Mouse (Mus musculus): ENCODE results near the gene Pde3a. TPM values are rescaled to one million over a fixed set of nuclear protein-coding genes. Genes with fewer than 3 reads are reported as not detected.
A peak's percentile ranks its signal among the peaks of the same experiment; 100 is the strongest.

Pde3a gene
- polyA plus RNA-seq, 1 experiment from 2014 or later = 12.0 TPM

- Histone ChIP-seq H3K9ac (no peak overlapping the region), H3K4me2 (no peak overlapping the region), H3K36me3 (no peaks in the 10 kb centered on the region), H3K4me1 (peaks cover 13% of the 10 kb centered on the region), H3K4me3 (replicated peaks) (no peak overlapping the region), H3K9me3 (replicated peaks) (no peaks in the 10 kb centered on the region), H3K27ac (no peak overlapping the region), H3K27me3 (peaks cover 20% of the 10 kb centered on the region)
- WGBS = 62% methylated on average over 6 of the region's 6 CpGs
- no peak for ATAC-seq (replicated peaks; ENCODE audit: low FRiP score)
These were observed 2.7 kb upstream of the Pde3a start for GRCm38 (mm10) chr6:141246391-141246790.

- Histone ChIP-seq H3K9me3 (replicated peaks) (no peaks in the 10 kb centered on the region), H3K36me3 (no peaks in the 10 kb centered on the region), H3K4me1 (peaks cover 19% of the 10 kb centered on the region), H3K27me3 (peaks cover 20% of the 10 kb centered on the region), H3K4me3 (replicated peaks) (peak overlapping the region; percentile 75), H3K27ac (0 out of 2 replicates have a peak overlapping the region, but pooled peaks have one; percentile 58), H3K4me2 (peak overlapping the region; percentile 92), H3K9ac (peak overlapping the region; percentile 43; the same call in 1 of the 2 replicates)
- no peak for ATAC-seq (replicated peaks; ENCODE audit: low FRiP score)
These were observed 988 bp upstream of the Pde3a start for GRCm38 (mm10) chr6:141248081-141248480.

GRCm38 (mm10) chr6:141249585-141250295 lies 671 bp downstream of the Pde3a start:
- Histone ChIP-seq H3K36me3 (no peaks in the 10 kb centered on the region), H3K27ac (peak overlapping the region; percentile 93), H3K4me2 (peak overlapping the region; percentile 92), H3K4me1 (peaks cover 19% of the 10 kb centered on the region), H3K9ac (peak overlapping the region; percentile 78), H3K9me3 (replicated peaks) (no peaks in the 10 kb centered on the region), H3K27me3 (peaks cover 20% of the 10 kb centered on the region), H3K4me3 (replicated peaks) (peak overlapping the region; percentile 75)
- under 1% methylated on average over 60 of the region's 68 CpGs for WGBS
- ATAC-seq (replicated peaks; ENCODE audit: low FRiP score) = peak; percentile 94

GRCm38 (mm10) chr6:141250296-141250629 lies 1.2 kb downstream of the Pde3a start:
- ATAC-seq (replicated peaks; ENCODE audit: low FRiP score) = peak; percentile 54; the same call in 1 of the 2 replicates
- Histone ChIP-seq H3K4me2 (peak overlapping the region; percentile 92), H3K27me3 (peaks cover 20% of the 10 kb centered on the region), H3K36me3 (no peaks in the 10 kb centered on the region), H3K9ac (peak overlapping the region; percentile 78), H3K4me3 (replicated peaks) (peak overlapping the region; percentile 75), H3K27ac (peak overlapping the region; percentile 93), H3K4me1 (peaks cover 19% of the 10 kb centered on the region), H3K9me3 (replicated peaks) (no peaks in the 10 kb centered on the region)
- under 1% methylated on average over 22 of the region's 22 CpGs for WGBS

GRCm38 (mm10) chr6:141250984-141251383 lies 1.9 kb downstream of the Pde3a start:
- ATAC-seq (replicated peaks; ENCODE audit: low FRiP score) = no peak
- H3K4me3 ChIP-seq (replicated peaks) = peak overlapping the region; percentile 75
- peak overlapping the region; percentile 92 for H3K4me2 ChIP-seq
- H3K9me3 ChIP-seq (replicated peaks) = no peaks in the 10 kb centered on the region
- peak overlapping the region; percentile 78 for H3K9ac ChIP-seq
- no peaks in the 10 kb centered on the region for H3K36me3 ChIP-seq
- peaks cover 20% of the 10 kb centered on the region for H3K27me3 ChIP-seq
- WGBS = 33% methylated on average over 6 of the region's 6 CpGs
- H3K27ac ChIP-seq = no peak overlapping the region
- peaks cover 23% of the 10 kb centered on the region for H3K4me1 ChIP-seq

GRCm38 (mm10) chr6:141252520-141252919 lies 3.5 kb downstream of the Pde3a start:
- 68% methylated on average over 7 of the region's 7 CpGs for WGBS
- H3K9ac ChIP-seq = no peak overlapping the region
- peak overlapping the region; percentile 75 for H3K4me3 ChIP-seq (replicated peaks)

GRCm38 (mm10) chr6:141254956-141255355 lies 5.9 kb downstream of the Pde3a start:
- H3K27me3 ChIP-seq = peaks cover 14% of the 10 kb centered on the region
- H3K4me3 ChIP-seq (replicated peaks) = no peak overlapping the region
- H3K27ac ChIP-seq = no peak overlapping the region
- no peaks in the 10 kb centered on the region for H3K9me3 ChIP-seq (replicated peaks)
- H3K4me2 ChIP-seq = 0 out of 2 replicates have a peak overlapping the region, but pooled peaks have one; percentile 21
- no peak overlapping the region for H3K9ac ChIP-seq
- peaks cover 27% of the 10 kb centered on the region; the same call in 1 of the 2 replicates for H3K4me1 ChIP-seq
- WGBS = 61% methylated on average over 4 of the region's 4 CpGs
- ATAC-seq (replicated peaks; ENCODE audit: low FRiP score) = no peak
- H3K36me3 ChIP-seq = no peaks in the 10 kb centered on the region

More at GRCm38 (mm10) chr6:141252520-141252919, 3.5 kb downstream of the Pde3a start:
- H3K27me3 ChIP-seq = peaks cover 20% of the 10 kb centered on the region
- H3K4me2 ChIP-seq = peak overlapping the region; percentile 92
- H3K27ac ChIP-seq = no peak overlapping the region
- H3K9me3 ChIP-seq (replicated peaks) = no peaks in the 10 kb centered on the region
- H3K4me1 ChIP-seq = peaks cover 30% of the 10 kb centered on the region
- no peaks in the 10 kb centered on the region for H3K36me3 ChIP-seq
- ATAC-seq (replicated peaks; ENCODE audit: low FRiP score) = no peak

- H3K4me2 ChIP-seq = peak overlapping the region; percentile 29
- H3K27me3 ChIP-seq = no peaks in the 10 kb centered on the region; the same call in 1 of the 2 replicates
- H3K4me3 ChIP-seq (replicated peaks) = no peak overlapping the region
- ATAC-seq (replicated peaks; ENCODE audit: low FRiP score) = no peak
- H3K9me3 ChIP-seq (replicated peaks) = no peaks in the 10 kb centered on the region
- no peaks in the 10 kb centered on the region for H3K36me3 ChIP-seq
- peaks cover 23% of the 10 kb centered on the region; the same call in 1 of the 2 replicates for H3K4me1 ChIP-seq
- peak overlapping the region; percentile 73 for H3K27ac ChIP-seq
- WGBS = 54% methylated on average over 8 of the region's 8 CpGs
- H3K9ac ChIP-seq = no peak overlapping the region
These were observed 7.8 kb downstream of the Pde3a start for GRCm38 (mm10) chr6:141256896-141257295.

- H3K4me1 ChIP-seq = peaks cover 18% of the 10 kb centered on the region; the same call in 1 of the 2 replicates
- H3K27ac ChIP-seq = peak overlapping the region; percentile 73; the same call in 1 of the 2 replicates
- no peaks in the 10 kb centered on the region for H3K36me3 ChIP-seq
- 66% methylated on average over 6 of the region's 6 CpGs for WGBS
- H3K4me3 ChIP-seq (replicated peaks) = no peak overlapping the region
- no peak for ATAC-seq (replicated peaks; ENCODE audit: low FRiP score)
- H3K9me3 ChIP-seq (replicated peaks) = no peaks in the 10 kb centered on the region
- H3K9ac ChIP-seq = no peak overlapping the region
- no peak overlapping the region for H3K4me2 ChIP-seq
- H3K27me3 ChIP-seq = no peaks in the 10 kb centered on the region
These were observed 8.5 kb downstream of the Pde3a start for GRCm38 (mm10) chr6:141257434-141258202.

GRCm38 (mm10) chr6:141265257-141265656 lies 16.2 kb downstream of the Pde3a start:
- 84% methylated on average over 4 of the region's 4 CpGs for WGBS

GRCm38 (mm10) chr6:141267888-141268570 lies 19.0 kb downstream of the Pde3a start:
- H3K4me2 ChIP-seq = no peak overlapping the region
- no peaks in the 10 kb centered on the region for H3K36me3 ChIP-seq
- ATAC-seq (replicated peaks; ENCODE audit: low FRiP score) = no peak
- H3K4me3 ChIP-seq (replicated peaks) = no peak overlapping the region
- peaks cover 11% of the 10 kb centered on the region; the same call in 1 of the 2 replicates for H3K4me1 ChIP-seq
- no peaks in the 10 kb centered on the region for H3K9me3 ChIP-seq (replicated peaks)
- WGBS = 72% methylated on average over 11 of the region's 11 CpGs
- no peak overlapping the region for H3K27ac ChIP-seq
- H3K27me3 ChIP-seq = no peaks in the 10 kb centered on the region
- no peak overlapping the region for H3K9ac ChIP-seq

More at GRCm38 (mm10) chr6:141265257-141265656, 16.2 kb downstream of the Pde3a start:
- Histone ChIP-seq H3K36me3 (no peaks in the 10 kb centered on the region), H3K27me3 (no peaks in the 10 kb centered on the region), H3K9ac (no peak overlapping the region), H3K4me1 (peaks cover 9% of the 10 kb centered on the region; the same call in 1 of the 2 replicates), H3K4me3 (replicated peaks) (no peak overlapping the region), H3K27ac (no peak overlapping the region), H3K9me3 (replicated peaks) (no peaks in the 10 kb centered on the region), H3K4me2 (no peak overlapping the region)
- ATAC-seq (replicated peaks; ENCODE audit: low FRiP score) = no peak

Data from kidney, embryonic 15.5 days (tissue).